Mouse (Mus musculus): ENCODE data around the gene Emc4.

The Emc4 gene

GRCm38 (mm10) chr2:112360012-112360780 is 7.6 kb downstream of the Emc4 start:
- ChIA-PET POLR2A (interaction anchor here in 2 of 4 experiments (0.9 to 3.0 kb wide), 10 partner anchors 8 to 95 kb away, joined by 3 to 30 read pairs (median 3); partner anchors contain the start of genes Emc7 (in 2 of the 2), Katnbl1 (in 2 of the 2) and Emc4 (in 1 of the 2)), CTCF (no interaction called here)

- ChIA-PET POLR2A (interaction anchor here in 3 of 4 experiments (0.7 to 3.0 kb wide), 5 partner anchors 8 to 94 kb away, joined by 3 to 30 read pairs (median 6); partner anchors contain the start of genes Emc4 (in 2 of the 3), Gm21985 (in 1 of the 3) and Slc12a6 (in 1 of the 3)), CTCF (no interaction called here)
Measured at GRCm38 (mm10) chr2:112359611-112360010, 8.2 kb downstream of the Emc4 start.

GRCm38 (mm10) chr2:112353685-112354455 is 14.0 kb downstream of the Emc4 start:
- CTCF ChIA-PET = no interaction called here
- POLR2A ChIA-PET = interaction anchor here in 3 of 4 experiments (0.6 to 3.1 kb wide), 6 partner anchors 14 to 25 kb away, joined by 3 to 15 read pairs (median 3); partner anchors contain the start of genes Emc4 (in 2 of the 3) and Katnbl1 (in 1 of the 3)

GRCm38 (mm10) chr2:112348246-112348645 is 19.6 kb downstream of the Emc4 start:
- ChIA-PET POLR2A (interaction anchor here in 2 of 4 experiments (0.6 to 0.9 kb wide), 2 partner anchors 13 to 19 kb away, joined by 3 read pairs; partner anchors contain the start of gene Emc4 (in 1 of the 2)), CTCF (no interaction called here)

- POLR2A ChIA-PET = interaction anchor here in 1 of 4 experiments (1.1 to 1.2 kb wide), 2 partner anchors 10 to 27 kb away, joined by 3 to 4 read pairs; partner anchors contain the start of gene Emc4
Measured at GRCm38 (mm10) chr2:112341117-112341516, 26.7 kb downstream of the Emc4 start.

GRCm38 (mm10) chr2:112339736-112340135 is 28.1 kb downstream of the Emc4 start:
- CTCF ChIA-PET = interaction anchor here in 1 of 4 experiments (0.5 kb wide), 1 partner anchor 104 kb away, joined by 5 read pairs; no protein-coding TSS in a partner anchor
- POLR2A ChIA-PET = interaction anchor here in 1 of 4 experiments (0.8 to 1.7 kb wide), 3 partner anchors 15 to 28 kb away, joined by 3 to 5 read pairs (median 4); partner anchors contain the start of gene Emc4

More at GRCm38 (mm10) chr2:112341117-112341516, 26.7 kb downstream of the Emc4 start:
- CTCF ChIA-PET = interaction anchor here in 1 of 4 experiments (0.5 kb wide), 1 partner anchor 37 kb away, joined by 10 read pairs; no protein-coding TSS in a partner anchor

GRCm38 (mm10) chr2:112337211-112337610 is 30.6 kb downstream of the Emc4 start:
- CTCF ChIA-PET = no interaction called here
- POLR2A ChIA-PET = interaction anchor here in 2 of 4 experiments (1.0 to 1.2 kb wide), 2 partner anchors 30 to 31 kb away, joined by 4 read pairs; partner anchors contain the start of gene Emc4 (in 2 of the 2)

GRCm38 (mm10) chr2:112332051-112332898 is 35.6 kb downstream of the Emc4 start:
- ChIA-PET POLR2A (interaction anchor here in 2 of 4 experiments (0.6 to 1.5 kb wide), 5 partner anchors 8 to 75 kb away, joined by 3 read pairs; partner anchors contain the start of genes Emc4 (in 1 of the 2) and Slc12a6 (in 1 of the 2)), CTCF (interaction anchor here in 1 of 4 experiments (0.6 to 1.0 kb wide), 3 partner anchors 18 to 135 kb away, joined by 3 to 18 read pairs (median 5); no protein-coding TSS in a partner anchor)

GRCm38 (mm10) chr2:112328069-112328777 is 39.6 kb downstream of the Emc4 start:
- POLR2A ChIA-PET = interaction anchor here in 1 of 4 experiments (1.5 kb wide), 1 partner anchor 40 kb away, joined by 4 read pairs; the partner anchor contains the start of gene Emc4
- CTCF ChIA-PET = no interaction called here

- POLR2A ChIA-PET = no interaction called here
Measured at GRCm38 (mm10) chr2:112318905-112319304, 48.9 kb downstream of the Emc4 start.

GRCm38 (mm10) chr2:112318227-112318626 is 49.6 kb downstream of the Emc4 start:
- POLR2A ChIA-PET = no interaction called here
- CTCF ChIA-PET = no interaction called here

More at GRCm38 (mm10) chr2:112318905-112319304, 48.9 kb downstream of the Emc4 start:
- CTCF ChIA-PET = no interaction called here

- CTCF ChIA-PET = interaction anchor here in 1 of 4 experiments (0.5 kb wide), 1 partner anchor 33 kb away, joined by 6 read pairs; no protein-coding TSS in a partner anchor
- POLR2A ChIA-PET = interaction anchor here in 2 of 4 experiments (0.6 to 1.0 kb wide), 3 partner anchors 16 to 200 kb away, joined by 3 read pairs; no protein-coding TSS in a partner anchor
Measured at GRCm38 (mm10) chr2:112315638-112316037, 52.2 kb downstream of the Emc4 start.

All from embryonic stem cell, embryonic (primary cell).